Mouse (Mus musculus): ENCODE results near the gene Nap1l4.

Nap1l4 gene

GRCm38 (mm10) chr7:143513763-143514415 is 35.0 kb downstream of the Nap1l4 start:
- DNase-seq = no peak

GRCm38 (mm10) chr7:143511335-143511712 is 37.6 kb downstream of the Nap1l4 start:
- no peak for DNase-seq

GRCm38 (mm10) chr7:143510593-143511334 is 38.1 kb downstream of the Nap1l4 start:
- DNase-seq = no peak

- no peak for DNase-seq
Observed at GRCm38 (mm10) chr7:143509566-143509965, 39.3 kb downstream of the Nap1l4 start.

- DNase-seq = peak; percentile 26
Observed at GRCm38 (mm10) chr7:143506675-143507074, 42.2 kb downstream of the Nap1l4 start.

- DNase-seq = no peak
Observed at GRCm38 (mm10) chr7:143506271-143506670, 42.6 kb downstream of the Nap1l4 start.

GRCm38 (mm10) chr7:143505823-143506222 is 43.1 kb downstream of the Nap1l4 start:
- peak; percentile 27 for DNase-seq

GRCm38 (mm10) chr7:143505411-143505810 is 43.5 kb downstream of the Nap1l4 start:
- no peak for DNase-seq

GRCm38 (mm10) chr7:143503926-143504325 is 45.0 kb downstream of the Nap1l4 start:
- no peak for DNase-seq

GRCm38 (mm10) chr7:143502418-143503200 is 46.3 kb downstream of the Nap1l4 start, which contains the start of gene Phlda2:
TSS of gene Phlda2 (minus strand) at chr7:143503150.
- DNase-seq = no peak

GRCm38 (mm10) chr7:143501643-143502417 is 47.1 kb downstream of the Nap1l4 start:
- no peak for DNase-seq

- DNase-seq = no peak
Observed at GRCm38 (mm10) chr7:143500912-143501311, 48.0 kb downstream of the Nap1l4 start.

- no peak for DNase-seq
Observed at GRCm38 (mm10) chr7:143498584-143498983, 50.3 kb downstream of the Nap1l4 start.

- no peak for DNase-seq
Observed at GRCm38 (mm10) chr7:143495104-143495961, 53.6 kb downstream of the Nap1l4 start.

- DNase-seq = no peak
Observed at GRCm38 (mm10) chr7:143493616-143494126, 55.2 kb downstream of the Nap1l4 start.

- DNase-seq = no peak
Observed at GRCm38 (mm10) chr7:143489735-143490134, 59.2 kb downstream of the Nap1l4 start.

- DNase-seq = no peak
Observed at GRCm38 (mm10) chr7:143482541-143482940, 66.4 kb downstream of the Nap1l4 start.

- no peak for DNase-seq
Observed at GRCm38 (mm10) chr7:143481806-143482387, 67.0 kb downstream of the Nap1l4 start.

- DNase-seq = no peak
Observed at GRCm38 (mm10) chr7:143480498-143480897, 68.4 kb downstream of the Nap1l4 start.

GRCm38 (mm10) chr7:143477800-143478199 is 71.1 kb downstream of the Nap1l4 start:
- no peak for DNase-seq

GRCm38 (mm10) chr7:143476702-143477335 is 72.1 kb downstream of the Nap1l4 start:
- DNase-seq = no peak

Measured in cerebellum, adult 9-10 months (tissue).